Mouse (Mus musculus) activated CD4-positive, CD25-positive, alpha-beta regulatory T cell, adult 9 weeks (primary cell): ENCODE measurements around the gene Cyp2b10. TPM values are rescaled to one million over a fixed set of nuclear protein-coding genes. Genes with fewer than 3 reads are reported as not detected.

ENCODE experiments used
- polyA plus RNA-seq: library from polyadenylated mRNA; unstranded; fragments of 100-300 nt; shearing (Covaris generic); gene quantifications from one replicate; pipeline ENCODE4 v1.2.1, GENCODE M21; 2017

The Cyp2b10 gene
- polyA plus RNA-seq, result not detected

GRCm38 (mm10) chr7:25897411-25897810 lies at the start of gene Cyp2b10:
Gene Cyp2b10 (plus strand): TSS chr7:25897620.

Other genes with a start within 250 kb of the Cyp2b10 start
- gene Bckdha, start 238.6 kb upstream of the Cyp2b10 start, polyA plus RNA-seq, result 53.1 TPM
- gene Exosc5, start 238.5 kb upstream of the Cyp2b10 start, polyA plus RNA-seq, result 113 TPM
- gene Tmem91, start 222.5 kb upstream of the Cyp2b10 start, polyA plus RNA-seq, result 4.5 TPM
- gene B9d2, start 216.8 kb upstream of the Cyp2b10 start, polyA plus RNA-seq, result 51.7 TPM
- gene Tgfb1, start 210.6 kb upstream of the Cyp2b10 start, polyA plus RNA-seq, result 80.3 TPM
- 78.1 TPM for gene Ccdc97, start 178.5 kb upstream of the Cyp2b10 start, polyA plus RNA-seq
- 61.1 TPM for gene Hnrnpul1, start 142.9 kb upstream of the Cyp2b10 start, polyA plus RNA-seq
- 46.6 TPM for gene Axl, start 108.9 kb upstream of the Cyp2b10 start, polyA plus RNA-seq
- gene Cyp2s1, start 80.7 kb upstream of the Cyp2b10 start, polyA plus RNA-seq, result 4.9 TPM
- gene Cyp2b13, start 163.9 kb downstream of the Cyp2b10 start, polyA plus RNA-seq, result not detected